Mouse (Mus musculus) embryonic facial prominence, embryonic 10.5 days (tissue): ENCODE measurements around the gene Mfap5. TPM values are rescaled to one million over a fixed set of nuclear protein-coding genes. Genes with fewer than 3 reads are reported as not detected.
A peak's percentile ranks its signal among the peaks of the same experiment; 100 is the strongest.
"Not testable (repeated sequence)": the region's sequence is repeated elsewhere in the genome, so short reads cannot be mapped to it uniquely, and the experiment has no call there.

ENCODE experiments used
- DNase-seq: peaks from one replicate; pipeline ENCODE4 v3.0.0-alpha.2; 2017; ENCODE audit warnings: low spot score
- H3K27ac ChIP-seq: fragments of 300-500 bp; sonication (generic); replicated peaks from 2 replicates; pipeline ENCODE4 v1.5.1; 2016; ENCODE audit warnings: mild to moderate bottlenecking
- H3K27me3 ChIP-seq: fragments of 300-500 bp; sonication (generic); replicated peaks from 2 replicates; pipeline ENCODE4 v1.6.1; 2016; ENCODE audit warnings: low read depth, mild to moderate bottlenecking; ENCODE audit not compliant: poor library complexity, severe bottlenecking
- H3K36me3 ChIP-seq: fragments of 300-500 bp; sonication (generic); replicated peaks from 2 replicates; pipeline ENCODE4 v1.6.1; 2016; ENCODE audit warnings: mild to moderate bottlenecking, moderate library complexity
- H3K4me1 ChIP-seq: fragments of 300-500 bp; sonication (generic); 2 replicates; pipeline ENCODE4 v1.6.1; 2016
- H3K4me3 ChIP-seq: fragments of 300-500 bp; sonication (generic); 2 replicates; pipeline ENCODE4 v1.5.1; 2016; ENCODE audit warnings: mild to moderate bottlenecking, moderate library complexity
- H3K9me3 ChIP-seq: fragments of 300-500 bp; sonication (generic); 2 replicates; pipeline ENCODE4 v1.6.1; 2016; ENCODE audit warnings: mild to moderate bottlenecking
- WGBS: fragments of 180-500 bp; shearing (Covaris S2); methylation state at CpG from one replicate; pipeline ENCODE4 v1.1.7; 2016; 5-methylcytosine and 5-hydroxymethylcytosine counted together
- polyA plus RNA-seq: library from polyadenylated mRNA; unstranded; fragments of >200 nt; fragmentation: Nextera tagmentation; extraction: Ambion mirVana; gene quantifications from 2 replicates; pipeline ENCODE4 v1.2.1, GENCODE M21; 2016

Mfap5 gene
- polyA plus RNA-seq, result 0.59 and 0.62 TPM in 2 replicates

DNA sequence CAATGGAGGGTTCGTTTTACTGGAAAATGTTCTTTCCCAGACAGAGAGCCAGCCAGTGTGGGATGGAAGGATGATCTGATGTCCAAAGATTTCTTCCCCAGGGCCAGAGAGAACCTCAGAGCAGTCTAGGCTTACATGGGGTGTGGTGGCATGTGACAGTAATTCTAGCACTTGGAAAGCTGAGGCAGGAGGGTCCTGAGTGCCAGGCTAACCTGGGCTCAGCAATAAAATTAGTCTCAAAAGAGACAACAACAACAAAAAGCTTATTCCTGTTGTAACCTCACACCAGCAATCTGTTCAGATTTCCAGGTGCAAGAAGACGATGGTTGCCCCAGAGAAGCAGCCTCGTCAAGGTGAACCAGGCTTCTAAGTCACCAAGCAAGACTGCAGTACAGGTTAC lies at the start of gene Mfap5:
Gene Mfap5 (plus strand): TSS at position 301 of the 400 bp plus-strand sequence.
- Histone ChIP-seq H3K36me3 (no peaks in the 10 kb centered on the region), H3K27me3 (no peaks in the 10 kb centered on the region), H3K9me3 (no peaks in the 10 kb centered on the region), H3K4me1 (peaks cover 3% of the 10 kb centered on the region; the same call in 1 of the 2 replicates), H3K4me3 (no peak within 1 kb of the TSS), H3K27ac (no peak within 1 kb of the TSS)
- WGBS, result 87% methylated on average over 3 of the region's 3 CpGs
- no peak for DNase-seq

DNA sequence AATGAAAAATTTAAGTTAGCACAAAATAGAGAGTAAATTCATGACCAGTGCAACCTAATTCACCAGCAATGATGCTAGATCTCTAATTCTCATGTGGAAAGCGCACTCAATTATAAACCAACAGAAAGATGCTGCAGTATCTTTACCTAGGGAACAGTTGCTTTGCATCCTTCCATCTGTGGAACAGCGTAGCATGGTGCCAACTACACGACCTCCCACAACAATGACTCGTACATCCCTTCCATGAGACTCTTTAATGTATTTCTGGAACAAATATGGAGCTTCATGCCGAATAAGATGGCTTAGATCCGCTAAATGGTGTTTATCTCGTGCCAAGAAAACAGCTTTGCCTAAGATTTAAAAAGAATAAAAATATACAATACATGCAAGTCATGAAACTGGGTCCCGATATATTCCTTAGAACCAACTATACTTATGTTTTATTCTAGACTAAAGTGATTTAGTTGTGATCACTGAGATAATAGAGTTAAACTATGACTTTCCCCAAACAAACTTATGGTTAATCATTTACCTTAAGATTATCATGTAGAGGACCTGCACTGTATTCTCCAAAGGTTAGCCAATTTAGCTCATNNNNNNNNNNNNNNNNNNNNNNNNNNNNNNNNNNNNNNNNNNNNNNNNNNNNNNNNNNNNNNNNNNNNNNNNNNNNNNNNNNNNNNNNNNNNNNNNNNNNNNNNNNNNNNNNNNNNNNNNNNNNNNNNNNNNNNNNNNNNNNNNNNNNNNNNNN lies 46.5 kb upstream of the Mfap5 start:
- Histone ChIP-seq H3K9me3 (no peaks in the 10 kb centered on the region), H3K27ac (no peak overlapping the region), H3K36me3 (peaks cover 92% of the 10 kb centered on the region), H3K4me1 (no peaks in the 10 kb centered on the region), H3K4me3 (no peak overlapping the region), H3K27me3 (no peaks in the 10 kb centered on the region)
- 93% methylated on average over 8 of the region's 8 CpGs for WGBS
- DNase-seq, result no peak

DNA sequence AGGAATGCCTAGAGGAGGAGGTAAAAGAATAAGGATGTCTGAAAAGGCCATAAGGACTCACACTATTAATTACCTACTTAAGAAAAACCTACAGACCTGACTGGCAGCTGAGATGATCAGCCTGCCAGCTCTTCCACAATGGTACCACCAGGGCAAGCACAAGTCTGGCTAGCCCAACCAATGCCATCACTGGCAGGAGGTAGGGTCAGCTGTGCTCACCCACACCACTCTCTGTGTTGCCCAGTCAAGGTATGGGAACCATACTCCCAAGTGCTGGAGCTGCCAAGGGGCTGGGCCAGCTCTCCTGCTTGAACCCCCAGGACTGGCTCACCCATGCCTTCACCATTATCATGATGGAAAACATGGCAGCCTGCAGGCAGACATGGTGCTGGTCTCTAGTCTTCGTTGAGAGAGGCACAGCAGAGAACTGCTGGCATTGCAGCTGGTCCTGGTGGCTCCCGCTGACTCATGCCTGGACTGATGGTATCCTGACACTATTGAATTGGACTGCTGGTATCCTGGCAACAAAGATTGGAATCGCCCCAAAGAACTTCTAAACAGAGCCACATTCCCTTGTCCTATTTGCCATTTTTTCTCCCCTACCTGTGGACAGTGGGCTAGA lies 39.4 kb upstream of the Mfap5 start:
- no peaks in the 10 kb centered on the region for H3K9me3 ChIP-seq
- no peak overlapping the region for H3K4me3 ChIP-seq
- 86% methylated on average over 3 of the region's 3 CpGs for WGBS
- H3K4me1 ChIP-seq, result no peaks in the 10 kb centered on the region
- peaks cover 99% of the 10 kb centered on the region for H3K36me3 ChIP-seq
- no peaks in the 10 kb centered on the region for H3K27me3 ChIP-seq
- DNase-seq, result no peak
- no peak overlapping the region for H3K27ac ChIP-seq

DNA sequence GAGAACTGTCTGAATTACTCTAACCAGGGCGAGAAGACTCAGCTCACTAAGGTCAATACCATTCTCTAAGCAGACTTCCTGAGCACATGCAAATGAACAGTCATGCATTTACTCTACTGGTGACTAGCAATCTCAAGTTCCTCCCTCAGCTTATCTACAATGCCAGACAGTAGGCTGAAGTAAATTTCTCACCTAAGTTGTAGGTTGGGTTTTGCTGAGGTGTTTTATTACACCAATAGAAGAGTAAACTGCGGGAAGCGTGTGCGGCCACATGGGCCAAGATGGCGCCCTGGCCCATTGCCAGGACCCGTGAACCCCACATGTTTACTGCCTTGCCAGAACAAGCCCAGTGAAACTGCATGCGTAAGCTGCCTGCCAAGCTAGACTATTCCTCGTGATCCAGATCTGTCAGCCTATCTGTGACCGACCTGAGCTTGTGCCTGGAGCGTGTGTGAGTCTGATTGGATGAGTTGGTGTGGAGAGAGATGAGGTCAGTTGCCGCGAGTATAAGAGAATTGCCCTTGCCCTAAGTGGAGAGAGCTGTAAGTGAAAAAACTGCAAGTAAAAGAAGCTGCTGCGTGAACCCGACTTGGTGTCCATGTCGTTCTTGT lies 36.5 kb upstream of the Mfap5 start:
- Histone ChIP-seq H3K4me1 (no peaks in the 10 kb centered on the region), H3K27ac (no peak overlapping the region), H3K9me3 (no peaks in the 10 kb centered on the region), H3K36me3 (peaks cover 88% of the 10 kb centered on the region), H3K4me3 (no peak overlapping the region), H3K27me3 (no peaks in the 10 kb centered on the region)
- no peak for DNase-seq
- WGBS, result 94% methylated on average over 15 of the region's 15 CpGs

DNA sequence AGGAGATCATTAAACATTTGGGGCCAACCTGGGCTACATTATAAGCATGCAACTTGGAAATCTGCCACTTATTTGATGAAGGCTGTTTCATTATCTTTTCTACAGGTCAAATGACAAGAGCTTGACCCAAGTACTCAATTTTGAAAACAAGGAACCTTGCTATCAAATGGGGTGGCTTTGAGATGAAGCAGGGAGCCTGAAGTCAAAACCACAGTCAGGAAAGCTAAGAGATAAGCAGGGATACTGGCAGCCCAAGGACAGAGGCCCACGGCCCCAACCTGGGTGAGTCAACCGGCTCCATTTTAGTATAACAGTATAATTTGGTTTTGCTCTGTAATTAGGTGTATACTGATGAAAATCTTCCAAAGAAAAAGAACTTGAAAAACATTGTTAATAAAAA lies 35.4 kb upstream of the Mfap5 start:
- H3K4me1 ChIP-seq, result no peaks in the 10 kb centered on the region
- H3K27me3 ChIP-seq, result no peaks in the 10 kb centered on the region
- peaks cover 77% of the 10 kb centered on the region for H3K36me3 ChIP-seq
- WGBS, result 94% methylated on average over 2 of the region's 2 CpGs
- no peaks in the 10 kb centered on the region for H3K9me3 ChIP-seq
- no peak overlapping the region for H3K27ac ChIP-seq
- no peak overlapping the region for H3K4me3 ChIP-seq
- no peak for DNase-seq

DNA sequence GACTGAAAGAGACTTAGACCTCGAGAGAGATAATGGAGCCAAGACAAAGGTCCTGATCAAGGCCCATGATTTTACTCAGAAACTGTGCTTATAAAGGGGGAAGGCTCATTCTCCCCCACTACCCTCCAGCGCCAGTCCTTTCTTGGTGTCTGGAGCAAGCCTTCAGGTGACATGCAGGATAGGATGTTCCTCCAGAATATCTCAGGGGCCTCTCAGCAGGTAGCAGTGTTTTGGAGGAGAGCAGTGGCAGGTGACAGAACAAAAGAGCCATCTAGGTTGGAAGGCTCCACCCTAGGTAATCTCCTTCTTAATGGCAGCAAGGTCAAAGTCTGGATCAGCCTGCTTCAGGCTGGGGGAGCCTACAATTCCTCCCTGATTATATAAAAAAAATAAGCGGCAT lies 34.2 kb upstream of the Mfap5 start:
- peaks cover 65% of the 10 kb centered on the region for H3K36me3 ChIP-seq
- not testable (repeated sequence) for H3K27ac ChIP-seq, DNase-seq, H3K27me3 ChIP-seq, H3K4me3 ChIP-seq, H3K9me3 ChIP-seq, H3K4me1 ChIP-seq
- 91% methylated on average over 3 of the region's 3 CpGs for WGBS

DNA sequence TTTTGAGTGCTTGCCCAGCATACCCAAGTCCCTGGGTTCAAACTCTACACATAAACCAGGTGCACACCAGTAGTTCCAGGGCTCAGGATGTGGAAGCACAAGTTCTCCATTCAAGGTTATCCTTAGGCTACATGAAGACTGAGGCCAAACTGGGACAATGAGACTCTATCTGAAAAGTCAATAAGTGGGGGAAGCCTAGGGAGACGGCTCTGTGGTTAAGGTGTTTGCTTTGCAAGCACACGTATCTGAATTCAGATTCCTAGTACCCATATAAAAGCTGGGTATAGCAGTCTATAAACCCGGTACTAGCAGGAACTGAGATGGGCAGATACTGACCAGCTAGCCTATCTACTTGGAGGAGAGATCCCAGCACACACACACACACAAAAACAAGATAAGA lies 27.6 kb upstream of the Mfap5 start:
- WGBS, result 84% methylated on average over 3 of the region's 3 CpGs
- H3K27me3 ChIP-seq, result no peaks in the 10 kb centered on the region
- no peak overlapping the region for H3K27ac ChIP-seq
- H3K36me3 ChIP-seq, result peaks cover 2% of the 10 kb centered on the region; the same call in 1 of the 2 replicates
- H3K9me3 ChIP-seq, result no peaks in the 10 kb centered on the region
- H3K4me1 ChIP-seq, result no peaks in the 10 kb centered on the region
- H3K4me3 ChIP-seq, result no peak overlapping the region
- no peak for DNase-seq

DNA sequence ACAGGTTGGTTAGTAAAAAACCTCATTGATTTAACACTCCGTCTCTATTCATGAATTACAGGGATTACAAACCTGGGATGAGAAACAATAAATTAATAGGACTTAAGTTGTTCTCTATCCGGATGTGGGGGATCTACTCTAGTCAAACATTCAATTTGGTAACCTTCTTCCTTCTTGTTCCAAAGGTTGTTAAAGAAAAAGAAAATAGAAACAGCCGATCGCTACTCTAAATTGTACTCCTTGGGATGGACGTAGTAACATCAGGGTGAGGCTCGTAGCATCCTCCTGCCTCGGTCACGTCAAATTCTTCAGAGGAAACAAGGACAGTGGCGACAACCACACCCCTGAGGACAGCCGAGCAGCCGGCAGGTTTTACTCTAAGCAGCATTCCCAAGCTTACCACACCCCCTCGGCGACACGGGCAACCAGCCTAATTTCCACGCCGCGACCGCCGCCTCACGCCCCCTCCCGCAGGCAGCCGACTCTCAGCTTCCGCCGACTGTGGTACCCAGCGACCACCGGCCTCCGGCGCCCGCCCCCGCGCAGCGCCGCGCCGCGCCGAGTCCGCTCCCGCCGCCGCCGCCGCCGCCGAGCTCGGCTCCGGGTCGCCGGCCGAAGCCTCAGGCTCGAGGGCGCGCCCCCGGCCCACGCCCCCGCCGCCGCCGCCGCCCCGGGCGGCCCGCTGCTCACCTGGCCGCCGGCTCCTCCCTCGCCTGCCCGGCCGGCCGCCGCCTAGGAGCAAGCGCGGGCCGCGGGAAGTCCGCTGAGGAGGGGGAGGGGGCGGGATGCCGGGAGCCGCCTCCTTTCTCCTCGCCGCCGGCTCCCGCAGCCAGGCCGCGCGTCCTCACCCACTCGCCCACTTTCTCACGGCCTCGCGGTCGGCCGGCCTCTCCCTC lies 20.0 kb upstream of the Mfap5 start:
- no peaks in the 10 kb centered on the region for H3K9me3 ChIP-seq
- WGBS, result 8% methylated on average over 72 of the region's 91 CpGs
- peak overlapping the region; percentile 75 for H3K4me3 ChIP-seq

DNA sequence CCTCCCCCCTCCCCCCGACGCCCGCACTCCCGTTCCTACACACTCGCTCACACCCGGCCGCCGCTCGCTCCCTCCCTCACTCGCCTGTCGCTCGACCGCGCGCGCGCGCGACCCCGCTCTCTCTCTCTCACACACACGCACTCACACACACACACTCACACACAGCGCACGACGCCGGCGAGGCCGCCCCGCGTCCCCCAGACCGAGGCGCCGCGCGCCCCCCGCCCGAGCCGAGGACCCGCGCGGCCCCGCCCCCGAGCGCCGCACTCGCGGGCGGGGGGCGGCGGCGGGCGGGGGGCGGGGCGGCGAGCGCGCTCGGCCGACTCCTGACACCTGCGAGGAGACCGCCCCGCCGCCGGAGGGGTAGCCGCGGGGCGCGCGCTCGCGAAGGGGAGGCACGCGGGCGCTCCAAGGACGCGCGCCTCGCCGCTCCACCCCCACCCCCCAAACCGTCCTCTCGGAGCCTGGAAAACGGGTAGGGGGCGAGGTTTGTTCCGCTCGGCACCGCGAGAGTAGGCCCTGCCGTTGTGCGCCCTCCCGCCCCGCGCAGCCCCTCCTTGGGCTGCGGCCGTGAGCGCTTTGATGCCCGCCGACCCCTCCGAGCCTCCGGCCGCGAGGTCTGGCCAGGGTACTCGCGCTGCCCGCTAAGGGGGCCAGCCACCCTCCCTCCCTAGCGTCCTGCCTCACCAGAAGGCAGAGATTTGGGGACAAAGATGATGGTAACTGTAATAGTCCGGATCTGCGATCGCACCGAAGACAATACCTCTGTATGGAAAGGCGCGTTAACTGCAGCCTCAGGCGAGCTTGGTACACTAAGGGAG lies 19.1 kb upstream of the Mfap5 start:
- DNase-seq, result peak; percentile 91
- Histone ChIP-seq H3K4me3 (peak overlapping the region; percentile 75), H3K4me1 (peaks cover 26% of the 10 kb centered on the region), H3K27me3 (peaks cover 15% of the 10 kb centered on the region), H3K36me3 (peaks cover 2% of the 10 kb centered on the region; the same call in 1 of the 2 replicates), H3K27ac (peak overlapping the region; percentile 95), H3K9me3 (no peaks in the 10 kb centered on the region)
- WGBS, result 2% methylated on average over 108 of the region's 111 CpGs

More for the DNA sequence above, 20.0 kb upstream of the Mfap5 start:
- DNase-seq, result peak; percentile 63
- Histone ChIP-seq H3K4me1 (peaks cover 19% of the 10 kb centered on the region), H3K27me3 (peaks cover 15% of the 10 kb centered on the region), H3K36me3 (peaks cover 2% of the 10 kb centered on the region; the same call in 1 of the 2 replicates), H3K27ac (peak overlapping the region; percentile 95)

DNA sequence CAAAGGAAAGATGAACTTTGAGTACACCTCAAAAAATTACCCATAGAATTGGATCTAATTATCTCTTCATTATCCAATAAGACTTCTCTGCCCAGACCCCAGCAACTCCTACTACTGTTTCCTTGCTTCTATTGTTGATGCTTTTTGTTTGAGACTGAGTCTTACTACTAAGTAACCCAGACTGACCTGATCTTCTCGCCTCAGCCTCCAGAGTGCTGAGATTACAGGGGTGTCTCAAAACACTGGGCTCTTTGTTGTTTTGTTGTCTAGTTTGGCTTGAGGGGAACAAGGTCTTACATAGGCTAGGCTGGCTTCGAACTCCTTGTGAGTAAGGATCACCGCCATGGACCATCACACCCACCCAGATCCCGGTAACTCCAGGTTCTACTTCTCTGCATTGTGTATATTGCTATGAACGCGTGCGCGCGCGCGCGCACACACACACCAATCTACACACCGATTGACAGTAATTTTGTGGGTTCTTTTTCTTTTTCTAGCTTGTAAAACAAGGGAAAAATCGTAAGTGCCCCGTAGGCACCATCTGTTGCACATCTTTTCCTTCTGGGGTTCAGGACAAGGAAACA lies 14.6 kb upstream of the Mfap5 start:
- H3K27me3 ChIP-seq, result peaks cover 18% of the 10 kb centered on the region
- peak overlapping the region; percentile 93 for H3K27ac ChIP-seq
- H3K4me1 ChIP-seq, result peaks cover 47% of the 10 kb centered on the region
- WGBS, result 24% methylated on average over 15 of the region's 15 CpGs
- DNase-seq, result peak; percentile 50
- H3K4me3 ChIP-seq, result peak overlapping the region; percentile 56
- no peaks in the 10 kb centered on the region for H3K9me3 ChIP-seq
- no peaks in the 10 kb centered on the region for H3K36me3 ChIP-seq

DNA sequence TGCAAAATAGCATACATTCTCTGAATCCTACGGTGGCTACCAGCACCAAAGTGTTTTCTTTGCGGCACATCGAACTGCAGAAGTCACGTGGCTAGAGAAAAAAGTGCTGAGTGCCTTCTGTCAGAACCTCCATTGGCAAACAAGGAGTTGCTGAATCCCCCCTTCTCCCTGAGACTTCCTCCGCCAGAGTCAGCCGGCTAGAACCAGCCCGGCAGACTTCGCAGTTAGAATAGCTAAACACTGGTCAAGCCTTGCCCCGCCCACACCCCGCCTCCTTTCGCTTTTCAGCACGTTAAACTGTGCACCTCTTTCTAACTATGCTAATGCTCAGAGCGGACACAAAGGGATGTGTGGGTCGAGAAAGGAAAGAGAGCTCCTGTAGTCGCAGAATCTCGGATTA lies 14.1 kb upstream of the Mfap5 start:
- peak; percentile 97 for DNase-seq
- Histone ChIP-seq H3K4me1 (peaks cover 51% of the 10 kb centered on the region), H3K9me3 (no peaks in the 10 kb centered on the region), H3K4me3 (peak overlapping the region; percentile 56), H3K36me3 (no peaks in the 10 kb centered on the region), H3K27me3 (peaks cover 20% of the 10 kb centered on the region), H3K27ac (peak overlapping the region; percentile 93)
- WGBS, result under 1% methylated on average over 16 of the region's 16 CpGs
